Mouse (Mus musculus) ES-Bruce4 (cell line): ENCODE measurements at regions not wholly inside any gene's neighbourhood (a gene's known extent, or its start where the extent isn't known, plus 50 kb on each side); places are given as distances from the start of the nearest gene placed in this dataset.

Source experiments
- H3K27ac ChIP-seq: 2 replicates; pipeline ENCODE4 v1.5.1; 2012; ENCODE audit warnings: low read length, inconsistent platforms; ENCODE audit not compliant: insufficient read depth
- H3K27me3 ChIP-seq: 2 replicates; pipeline ENCODE4 v1.6.1; 2012; ENCODE audit warnings: mild to moderate bottlenecking, low read length, inconsistent platforms; ENCODE audit not compliant: control insufficient read depth, poor library complexity, insufficient read depth, severe bottlenecking
- H3K36me3 ChIP-seq: 2 replicates; pipeline ENCODE4 v1.6.1; 2012; ENCODE audit warnings: inconsistent platforms, mild to moderate bottlenecking, low read length, moderate library complexity; ENCODE audit not compliant: control insufficient read depth, poor library complexity, insufficient read depth, severe bottlenecking
- H3K4me1 ChIP-seq: one replicate; pipeline ENCODE4 v1.8.1; 2011; ENCODE audit warnings: low read length; ENCODE audit not compliant: control insufficient read depth, insufficient read depth
- H3K4me3 ChIP-seq: 2 replicates; pipeline ENCODE4 v1.5.1; 2011; ENCODE audit warnings: low read depth, mild to moderate bottlenecking, low read length
- H3K9ac ChIP-seq: 2 replicates; pipeline ENCODE4 v1.6.1; 2012; ENCODE audit warnings: low read depth, mild to moderate bottlenecking, inconsistent platforms; ENCODE audit not compliant: poor library complexity, severe bottlenecking
- H3K9me3 ChIP-seq: replicated peaks from 2 replicates; pipeline ENCODE4 v1.6.1; 2012; ENCODE audit warnings: mild to moderate bottlenecking, low read length, inconsistent platforms; ENCODE audit not compliant: control insufficient read depth, poor library complexity, insufficient read depth, severe bottlenecking
- CTCF ChIP-seq: IDR thresholded peaks from one replicate; pipeline ENCODE4 v1.8.1; 2011; ENCODE audit warnings: low read depth, low read length
- EP300 ChIP-seq: IDR thresholded peaks from 2 replicates; pipeline ENCODE4 v1.6.1; 2011; ENCODE audit warnings: low read depth, low read length; ENCODE audit not compliant: insufficient read depth
- POLR2A ChIP-seq: IDR thresholded peaks from one replicate; pipeline ENCODE4 v1.8.1; 2011; ENCODE audit warnings: low read length; ENCODE audit not compliant: insufficient read depth

DNA sequence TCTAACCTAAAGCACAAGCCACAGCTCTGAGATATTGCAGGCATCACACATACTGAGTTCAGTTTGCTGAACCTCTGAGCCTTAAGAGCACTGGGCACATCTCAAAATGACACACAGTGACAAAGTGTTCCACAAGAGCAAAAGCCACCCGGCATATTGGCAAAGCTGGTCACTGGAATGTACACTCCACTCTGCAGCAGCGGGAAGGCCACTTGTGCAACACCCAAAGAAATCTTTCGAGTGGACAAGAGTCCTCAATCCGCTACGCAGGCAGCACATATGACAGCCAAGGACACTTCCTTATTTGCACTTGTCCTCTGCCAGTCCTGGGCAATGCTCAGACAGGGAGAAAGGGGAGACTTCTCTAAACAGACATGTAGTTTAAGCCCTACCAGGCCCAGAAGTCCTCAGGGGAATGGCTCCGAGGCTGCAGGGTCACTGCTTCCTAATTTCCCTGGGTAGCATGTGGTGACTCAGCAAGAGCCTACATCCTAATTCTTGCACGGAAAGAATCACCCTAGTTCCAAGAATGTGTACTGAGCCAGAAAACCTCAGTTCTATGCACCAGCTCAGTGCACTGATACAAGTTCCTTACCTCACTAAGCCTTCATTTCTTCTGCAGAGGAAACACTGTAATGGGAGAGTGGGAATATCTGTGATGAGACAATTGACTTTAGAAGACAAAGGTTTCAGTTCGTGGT, 144.5 kb upstream of the Ppargc1a start:
- Histone ChIP-seq H3K27ac (no peak overlapping the region), H3K9me3 (no peaks in the 10 kb centered on the region), H3K36me3 (no peaks in the 10 kb centered on the region), H3K27me3 (no peaks in the 10 kb centered on the region), H3K4me1 (no peaks in the 10 kb centered on the region), H3K4me3 (no peak overlapping the region), H3K9ac (no peak overlapping the region)
- no peak for TF ChIP-seq EP300
- TF ChIP-seq CTCF = no peak
- no peak for TF ChIP-seq POLR2A

GRCm38 (mm10) chr5:51710664-51711063, 143.1 kb upstream of the Ppargc1a start:
- Histone ChIP-seq H3K4me1 (no peaks in the 10 kb centered on the region), H3K9ac (no peak overlapping the region), H3K36me3 (no peaks in the 10 kb centered on the region), H3K27me3 (no peaks in the 10 kb centered on the region), H3K4me3 (no peak overlapping the region), H3K9me3 (no peaks in the 10 kb centered on the region), H3K27ac (no peak overlapping the region)
- TF ChIP-seq EP300 (no peak), CTCF (no peak), POLR2A (no peak)

GRCm38 (mm10) chr5:51709447-51709991, 142.0 kb upstream of the Ppargc1a start:
- Histone ChIP-seq H3K4me3 (no peak overlapping the region), H3K27me3 (no peaks in the 10 kb centered on the region), H3K4me1 (no peaks in the 10 kb centered on the region), H3K27ac (no peak overlapping the region), H3K36me3 (no peaks in the 10 kb centered on the region), H3K9me3 (no peaks in the 10 kb centered on the region; the same call in 1 of the 2 replicates), H3K9ac (no peak overlapping the region)
- TF ChIP-seq POLR2A = no peak
- no peak for TF ChIP-seq CTCF
- TF ChIP-seq EP300 = no peak

GRCm38 (mm10) chr5:51679884-51680283, 112.4 kb upstream of the Ppargc1a start:
- Histone ChIP-seq H3K4me3 (no peak overlapping the region), H3K9ac (no peak overlapping the region), H3K27me3 (no peaks in the 10 kb centered on the region), H3K4me1 (no peaks in the 10 kb centered on the region), H3K9me3 (no peaks in the 10 kb centered on the region), H3K36me3 (no peaks in the 10 kb centered on the region), H3K27ac (no peak overlapping the region)
- TF ChIP-seq CTCF (no peak), EP300 (no peak)

DNA sequence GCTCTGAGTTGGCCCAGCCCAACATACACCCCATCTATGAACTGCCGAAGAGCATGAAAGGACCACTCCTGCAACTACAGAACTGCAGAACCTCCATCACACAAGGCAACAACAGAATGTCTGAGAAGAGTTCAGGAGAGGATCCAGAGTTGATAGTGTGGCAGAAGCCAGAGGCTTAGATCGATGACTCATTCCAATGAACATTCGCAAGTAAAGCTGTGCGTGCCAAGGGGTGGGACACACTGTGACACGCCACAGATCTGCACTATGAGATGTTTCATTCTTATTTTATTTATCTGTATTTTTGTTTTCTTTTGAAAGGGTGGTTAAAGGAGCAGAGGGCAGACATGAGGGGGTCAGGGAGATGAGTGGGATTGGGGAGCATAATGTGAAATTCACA, 103.7 kb upstream of the Ppargc1a start:
- Histone ChIP-seq H3K9me3 (no peaks in the 10 kb centered on the region), H3K4me1 (no peaks in the 10 kb centered on the region), H3K27me3 (no peaks in the 10 kb centered on the region), H3K27ac (no peak overlapping the region), H3K9ac (no peak overlapping the region), H3K36me3 (no peaks in the 10 kb centered on the region), H3K4me3 (no peak overlapping the region)
- no peak for TF ChIP-seq CTCF
- no peak for TF ChIP-seq POLR2A
- TF ChIP-seq EP300 = no peak

- no peak for TF ChIP-seq CTCF
- TF ChIP-seq EP300 = no peak
- TF ChIP-seq POLR2A = no peak
- Histone ChIP-seq H3K4me3 (no peak overlapping the region), H3K27me3 (no peaks in the 10 kb centered on the region), H3K9ac (no peak overlapping the region), H3K4me1 (no peaks in the 10 kb centered on the region), H3K9me3 (no peaks in the 10 kb centered on the region), H3K27ac (no peak overlapping the region), H3K36me3 (no peaks in the 10 kb centered on the region)
Measured at GRCm38 (mm10) chr5:51665241-51665640, 97.7 kb upstream of the Ppargc1a start.
